Mouse (Mus musculus): ENCODE data around the gene Serf2. TPM values are rescaled to one million over a fixed set of nuclear protein-coding genes. Genes with fewer than 3 reads are reported as not detected.
"Not testable (repeated sequence)": the region's sequence is repeated elsewhere in the genome, so short reads cannot be mapped to it uniquely, and the experiment has no call there.

Gene Serf2
- polyA plus RNA-seq, 2 experiments: 459 to 635 TPM

GRCm38 (mm10) chr2:121460071-121460470 lies 11.1 kb downstream of the Serf2 start:
- H3K27ac ChIP-seq (replicated peaks; ENCODE audit: low read depth, low read length): no peak overlapping the region
- H3K4me2 ChIP-seq (replicated peaks; ENCODE audit: low read depth, low read length, severe bottlenecking): no peak overlapping the region
- H3K4me3 ChIP-seq (replicated peaks; ENCODE audit: low read length): no peak overlapping the region
- no peak overlapping the region for H3K9ac ChIP-seq (ENCODE audit: low read depth, low read length, severe bottlenecking)
- peaks cover 20% of the 10 kb centered on the region for H3K36me3 ChIP-seq (ENCODE audit: control insufficient read depth, insufficient read depth, low read length)
- no peak for ATAC-seq (ENCODE audit: low FRiP score, low read depth)
- no peaks in the 10 kb centered on the region for H3K9me3 ChIP-seq (ENCODE audit: control insufficient read depth, low read length)
- TF ChIP-seq POLR2A (IDR thresholded peaks at IDR 0.05; ENCODE audit: borderline replicate concordance, extremely low read depth, insufficient read depth, insufficient read length): no peak
- no peaks in the 10 kb centered on the region for H3K27me3 ChIP-seq (ENCODE audit: control insufficient read depth, insufficient read depth, low read length)
- peaks cover 3% of the 10 kb centered on the region; the same call in 1 of the 2 replicates for H3K4me1 ChIP-seq (ENCODE audit: control insufficient read depth, insufficient read depth, low read length)
- DNase-seq (ENCODE audit: low spot score): no peak
- 69% methylated on average over 2 of the region's 2 CpGs for WGBS

- not testable (repeated sequence) for H3K9ac ChIP-seq (ENCODE audit: low read depth, low read length, severe bottlenecking); H3K9me3 ChIP-seq (ENCODE audit: control insufficient read depth, low read length); H3K4me2 ChIP-seq (replicated peaks; ENCODE audit: low read depth, low read length, severe bottlenecking); H3K4me1 ChIP-seq (ENCODE audit: control insufficient read depth, insufficient read depth, low read length); H3K27ac ChIP-seq (replicated peaks; ENCODE audit: low read depth, low read length); ATAC-seq (ENCODE audit: low FRiP score, low read depth); H3K27me3 ChIP-seq (ENCODE audit: control insufficient read depth, insufficient read depth, low read length); H3K4me3 ChIP-seq (replicated peaks; ENCODE audit: low read length); DNase-seq (ENCODE audit: low spot score); H3K36me3 ChIP-seq (ENCODE audit: control insufficient read depth, insufficient read depth, low read length)
- 60% methylated on average over 1 of the region's 6 CpGs for WGBS
These were observed 20.0 kb downstream of the Serf2 start for GRCm38 (mm10) chr2:121468982-121469381.

GRCm38 (mm10) chr2:121472783-121473182 lies 23.8 kb downstream of the Serf2 start:
- not testable (repeated sequence) for H3K4me3 ChIP-seq (replicated peaks; ENCODE audit: low read length); H3K4me2 ChIP-seq (replicated peaks; ENCODE audit: low read depth, low read length, severe bottlenecking); H3K9ac ChIP-seq (ENCODE audit: low read depth, low read length, severe bottlenecking); DNase-seq (ENCODE audit: low spot score); ATAC-seq (ENCODE audit: low FRiP score, low read depth); H3K4me1 ChIP-seq (ENCODE audit: control insufficient read depth, insufficient read depth, low read length); H3K27ac ChIP-seq (replicated peaks; ENCODE audit: low read depth, low read length); H3K27me3 ChIP-seq (ENCODE audit: control insufficient read depth, insufficient read depth, low read length); H3K36me3 ChIP-seq (ENCODE audit: control insufficient read depth, insufficient read depth, low read length); H3K9me3 ChIP-seq (ENCODE audit: control insufficient read depth, low read length)
- WGBS: 84% methylated on average over 3 of the region's 3 CpGs

- Histone ChIP-seq H3K4me2 (replicated peaks; ENCODE audit: low read depth, low read length, severe bottlenecking) (peak within 1 kb of the TSS; percentile 59), H3K4me3 (replicated peaks; ENCODE audit: low read length) (peak within 1 kb of the TSS; percentile 53), H3K9ac (ENCODE audit: low read depth, low read length, severe bottlenecking) (peak within 1 kb of the TSS; percentile 55)
- not testable (repeated sequence) for H3K4me1 ChIP-seq (ENCODE audit: control insufficient read depth, insufficient read depth, low read length); H3K36me3 ChIP-seq (ENCODE audit: control insufficient read depth, insufficient read depth, low read length); H3K9me3 ChIP-seq (ENCODE audit: control insufficient read depth, low read length); H3K27ac ChIP-seq (replicated peaks; ENCODE audit: low read depth, low read length); H3K27me3 ChIP-seq (ENCODE audit: control insufficient read depth, insufficient read depth, low read length)
- ATAC-seq (ENCODE audit: low FRiP score, low read depth) (peak; percentile 94), DNase-seq (ENCODE audit: low spot score) (peak; percentile 94)
- WGBS: 4% methylated on average over 36 of the region's 41 CpGs
- TF ChIP-seq POLR2A (IDR thresholded peaks at IDR 0.05; ENCODE audit: borderline replicate concordance, extremely low read depth, insufficient read depth, insufficient read length): peak; percentile 61; the same call in 1 of the 2 replicates
These were observed 24.5 kb downstream of the Serf2 start, which contains the start of gene Mfap1b for GRCm38 (mm10) chr2:121473301-121474179. TSS of gene Mfap1b (minus strand) at chr2:121474067.

- peak; percentile 53 for ATAC-seq (ENCODE audit: low FRiP score, low read depth)
These were observed 25.2 kb downstream of the Serf2 start for GRCm38 (mm10) chr2:121474180-121474535.

GRCm38 (mm10) chr2:121475306-121475705 lies 26.3 kb downstream of the Serf2 start:
- not testable (repeated sequence) for ATAC-seq (ENCODE audit: low FRiP score, low read depth)

More at GRCm38 (mm10) chr2:121474180-121474535, 25.2 kb downstream of the Serf2 start:
- no peaks in the 10 kb centered on the region for H3K36me3 ChIP-seq (ENCODE audit: control insufficient read depth, insufficient read depth, low read length)
- no peaks in the 10 kb centered on the region for H3K4me1 ChIP-seq (ENCODE audit: control insufficient read depth, insufficient read depth, low read length)
- H3K27ac ChIP-seq (replicated peaks; ENCODE audit: low read depth, low read length): no peak overlapping the region; the same call in 1 of the 2 replicates
- H3K4me2 ChIP-seq (replicated peaks; ENCODE audit: low read depth, low read length, severe bottlenecking): peak overlapping the region; percentile 59
- H3K9ac ChIP-seq (ENCODE audit: low read depth, low read length, severe bottlenecking): peak overlapping the region; percentile 55
- no peak for TF ChIP-seq POLR2A (IDR thresholded peaks at IDR 0.05; ENCODE audit: borderline replicate concordance, extremely low read depth, insufficient read depth, insufficient read length)
- H3K4me3 ChIP-seq (replicated peaks; ENCODE audit: low read length): peak overlapping the region; percentile 53
- no peaks in the 10 kb centered on the region for H3K9me3 ChIP-seq (ENCODE audit: control insufficient read depth, low read length)
- no peak for DNase-seq (ENCODE audit: low spot score)
- no peaks in the 10 kb centered on the region for H3K27me3 ChIP-seq (ENCODE audit: control insufficient read depth, insufficient read depth, low read length)
- 32% methylated on average over 8 of the region's 8 CpGs for WGBS

More at GRCm38 (mm10) chr2:121475306-121475705, 26.3 kb downstream of the Serf2 start:
- not testable (repeated sequence) for H3K9me3 ChIP-seq (ENCODE audit: control insufficient read depth, low read length); H3K4me3 ChIP-seq (replicated peaks; ENCODE audit: low read length); H3K36me3 ChIP-seq (ENCODE audit: control insufficient read depth, insufficient read depth, low read length); H3K27ac ChIP-seq (replicated peaks; ENCODE audit: low read depth, low read length); H3K4me1 ChIP-seq (ENCODE audit: control insufficient read depth, insufficient read depth, low read length); H3K27me3 ChIP-seq (ENCODE audit: control insufficient read depth, insufficient read depth, low read length); H3K9ac ChIP-seq (ENCODE audit: low read depth, low read length, severe bottlenecking); DNase-seq (ENCODE audit: low spot score); H3K4me2 ChIP-seq (replicated peaks; ENCODE audit: low read depth, low read length, severe bottlenecking)
- 92% methylated on average over 2 of the region's 2 CpGs for WGBS

Data from limb, embryonic 14.5 days (tissue).